Mouse (Mus musculus): ENCODE data around the gene Ssr2. TPM values are rescaled to one million over a fixed set of nuclear protein-coding genes. Genes with fewer than 3 reads are reported as not detected.
"Not testable (repeated sequence)": the region's sequence is repeated elsewhere in the genome, so short reads cannot be mapped to it uniquely, and the experiment has no call there.

Gene Ssr2
- polyA plus RNA-seq, 1 experiment from 2014 or later: 187 TPM

DNA sequence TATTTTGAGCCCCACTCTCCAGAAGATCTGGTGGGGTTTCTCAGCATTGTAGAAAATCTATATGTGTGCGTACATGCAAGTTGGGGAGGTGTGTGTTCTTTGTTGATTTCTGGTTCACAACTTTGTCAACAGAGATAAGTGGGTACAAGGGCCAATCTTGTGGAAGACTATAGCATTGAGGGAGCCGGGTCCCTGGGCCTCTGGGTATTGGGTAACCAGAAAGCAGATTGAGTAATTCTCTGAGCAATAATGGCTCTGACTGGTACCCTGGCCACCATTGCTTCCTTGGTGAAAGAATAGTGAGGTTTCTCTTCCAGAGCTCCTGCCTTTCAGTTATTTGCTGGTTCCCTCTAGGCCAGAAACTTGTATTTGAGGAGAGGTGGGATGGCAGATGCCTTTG lies 6.6 kb upstream of the Ssr2 start:
- Histone ChIP-seq H3K4me3 (replicated peaks) (no peak overlapping the region), H3K9me3 (replicated peaks) (no peaks in the 10 kb centered on the region), H3K36me3 (peaks cover 62% of the 10 kb centered on the region), H3K27me3 (no peaks in the 10 kb centered on the region), H3K27ac (peak overlapping the region; percentile 71), H3K9ac (no peak overlapping the region), H3K4me1 (replicated peaks) (peaks cover 23% of the 10 kb centered on the region), H3K4me2 (no peak overlapping the region)
- DNase-seq (no peak), ATAC-seq (ENCODE audit: low read depth) (peak; percentile 66)
- WGBS (ENCODE audit: insufficient replicate concordance): 80% methylated on average over 2 of the region's 2 CpGs

DNA sequence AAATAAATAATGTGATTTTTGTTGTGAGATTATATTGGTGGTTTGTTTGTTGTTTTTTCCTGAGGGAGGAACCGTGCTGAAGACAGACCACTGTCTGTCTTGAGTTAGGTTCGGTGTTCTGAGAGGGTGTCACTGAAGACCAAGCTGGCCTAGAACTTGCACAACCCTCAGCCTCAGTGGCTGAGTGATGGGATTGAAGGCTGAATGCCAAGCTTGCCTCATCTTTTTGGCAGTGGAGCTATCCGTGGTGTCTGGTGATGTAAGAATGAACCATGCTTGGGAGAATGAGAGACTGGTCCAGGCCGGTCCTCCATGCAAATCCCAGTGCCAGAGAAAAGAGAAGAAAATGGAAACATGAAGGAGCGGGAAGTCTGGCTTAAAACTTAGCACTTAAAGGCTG lies 6.0 kb upstream of the Ssr2 start:
- H3K9ac ChIP-seq: no peak overlapping the region
- WGBS (ENCODE audit: insufficient replicate concordance): 79% methylated on average over 5 of the region's 5 CpGs
- H3K9me3 ChIP-seq (replicated peaks): no peaks in the 10 kb centered on the region
- H3K4me3 ChIP-seq (replicated peaks): no peak overlapping the region
- H3K4me2 ChIP-seq: no peak overlapping the region
- no peak for ATAC-seq (ENCODE audit: low read depth)
- H3K36me3 ChIP-seq: peaks cover 56% of the 10 kb centered on the region
- DNase-seq: no peak
- no peaks in the 10 kb centered on the region for H3K27me3 ChIP-seq
- H3K4me1 ChIP-seq (replicated peaks): peaks cover 23% of the 10 kb centered on the region
- peak overlapping the region; percentile 53 for H3K27ac ChIP-seq

DNA sequence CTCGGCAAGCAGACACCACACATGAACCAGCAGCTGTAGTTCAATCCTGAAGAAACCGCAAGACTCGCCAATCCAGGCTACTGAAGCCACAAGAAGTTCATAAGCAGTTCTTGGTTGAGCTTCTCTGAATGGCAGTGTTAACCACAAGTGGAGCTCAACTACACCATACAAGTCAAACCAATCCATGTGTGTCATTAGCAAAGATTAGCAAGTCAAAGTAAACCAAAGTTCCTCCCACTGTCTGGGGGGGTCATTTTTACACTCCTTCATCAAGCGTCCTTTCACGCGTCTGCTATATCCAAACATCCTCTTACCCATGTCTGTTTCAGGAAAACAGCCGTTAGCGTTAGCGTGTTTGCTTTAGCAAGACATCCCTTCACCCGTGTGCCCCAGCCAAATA lies 5.3 kb upstream of the Ssr2 start:
- H3K27ac ChIP-seq: no peak overlapping the region
- H3K36me3 ChIP-seq: peaks cover 49% of the 10 kb centered on the region
- 88% methylated on average over 10 of the region's 10 CpGs for WGBS (ENCODE audit: insufficient replicate concordance)
- DNase-seq: no peak
- no peaks in the 10 kb centered on the region for H3K9me3 ChIP-seq (replicated peaks)
- H3K9ac ChIP-seq: no peak overlapping the region
- no peak overlapping the region for H3K4me2 ChIP-seq
- no peaks in the 10 kb centered on the region for H3K27me3 ChIP-seq
- no peak for ATAC-seq (ENCODE audit: low read depth)
- peaks cover 23% of the 10 kb centered on the region for H3K4me1 ChIP-seq (replicated peaks)
- no peak overlapping the region for H3K4me3 ChIP-seq (replicated peaks)

DNA sequence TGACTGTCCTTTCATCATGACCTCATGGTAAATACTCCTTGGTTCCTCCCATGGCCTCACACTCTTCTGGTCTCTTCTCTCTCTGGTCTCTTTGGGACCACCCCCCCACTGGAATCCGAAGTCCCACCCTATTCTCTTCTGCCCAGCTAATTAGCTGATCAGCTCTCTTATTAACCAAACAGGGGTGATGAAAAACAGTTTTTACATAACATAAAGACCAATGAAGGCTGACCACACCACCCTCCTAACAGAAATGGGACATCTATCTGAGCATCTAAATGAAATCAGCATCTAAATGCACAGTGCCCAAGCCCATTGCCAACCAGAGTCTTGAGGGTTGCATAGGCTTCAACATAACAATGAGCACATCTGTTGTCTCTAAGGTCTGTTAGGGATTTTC lies 3.8 kb upstream of the Ssr2 start:
- Histone ChIP-seq H3K36me3 (peaks cover 34% of the 10 kb centered on the region), H3K9me3 (replicated peaks) (no peaks in the 10 kb centered on the region), H3K27me3 (no peaks in the 10 kb centered on the region), H3K9ac (no peak overlapping the region), H3K4me1 (replicated peaks) (peaks cover 15% of the 10 kb centered on the region), H3K4me3 (replicated peaks) (no peak overlapping the region), H3K27ac (no peak overlapping the region), H3K4me2 (no peak overlapping the region)
- WGBS (ENCODE audit: insufficient replicate concordance): 80% methylated on average over 1 of the region's 1 CpGs
- no peak for DNase-seq
- no peak for ATAC-seq (ENCODE audit: low read depth)

DNA sequence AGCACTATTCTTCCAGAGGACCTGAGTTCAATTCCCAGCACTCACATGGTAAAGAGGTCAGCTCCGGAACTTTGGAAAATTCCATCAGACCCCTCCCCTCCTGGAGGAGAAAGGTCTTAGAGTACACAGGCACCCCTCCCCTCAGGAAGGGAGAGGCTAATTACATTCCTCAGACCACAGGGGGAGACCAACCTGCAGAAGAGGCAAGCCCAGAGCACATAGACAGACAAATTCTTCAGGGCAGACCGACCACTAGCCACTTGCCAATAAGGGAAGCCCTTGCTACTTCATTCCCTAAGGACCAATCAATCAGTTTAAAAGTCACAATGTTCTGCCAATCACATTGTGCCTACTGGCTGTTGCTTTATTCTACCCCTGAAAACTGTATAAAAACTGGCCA lies 2.8 kb upstream of the Ssr2 start:
- Histone ChIP-seq H3K4me3 (replicated peaks) (no peak overlapping the region), H3K9ac (no peak overlapping the region), H3K9me3 (replicated peaks) (no peaks in the 10 kb centered on the region), H3K4me1 (replicated peaks) (peaks cover 10% of the 10 kb centered on the region), H3K36me3 (peaks cover 25% of the 10 kb centered on the region), H3K27ac (no peak overlapping the region), H3K4me2 (no peak overlapping the region), H3K27me3 (no peaks in the 10 kb centered on the region)
- ATAC-seq (ENCODE audit: low read depth) (no peak), DNase-seq (no peak)
- 68% methylated on average over 2 of the region's 2 CpGs for WGBS (ENCODE audit: insufficient replicate concordance)

DNA sequence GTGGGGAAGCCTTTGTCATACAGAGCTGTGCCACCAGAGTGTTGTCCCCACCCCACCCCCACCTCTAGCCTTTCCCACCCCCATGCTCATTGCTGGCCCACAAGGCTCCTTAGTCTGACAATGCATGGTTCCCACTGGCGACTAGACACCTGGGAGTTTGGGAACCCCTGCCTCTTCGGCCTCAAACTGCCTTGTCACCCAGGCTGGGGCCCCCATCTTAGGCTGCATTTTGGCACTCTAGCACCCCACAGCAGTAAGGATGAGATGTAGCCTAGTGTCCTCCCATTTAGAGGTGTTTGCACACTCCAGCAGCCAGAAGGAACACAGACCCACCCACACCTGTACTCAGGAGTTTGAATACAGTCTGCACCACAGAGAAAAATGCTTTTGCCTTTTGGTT lies 1.9 kb upstream of the Ssr2 start:
- Histone ChIP-seq H3K36me3 (peaks cover 15% of the 10 kb centered on the region), H3K4me3 (replicated peaks) (no peak overlapping the region), H3K27me3 (no peaks in the 10 kb centered on the region), H3K9ac (no peak overlapping the region), H3K4me2 (no peak overlapping the region), H3K27ac (no peak overlapping the region), H3K4me1 (replicated peaks) (peaks cover 4% of the 10 kb centered on the region), H3K9me3 (replicated peaks) (no peaks in the 10 kb centered on the region)
- no peak for ATAC-seq (ENCODE audit: low read depth)
- 65% methylated on average over 2 of the region's 2 CpGs for WGBS (ENCODE audit: insufficient replicate concordance)
- DNase-seq: no peak

DNA sequence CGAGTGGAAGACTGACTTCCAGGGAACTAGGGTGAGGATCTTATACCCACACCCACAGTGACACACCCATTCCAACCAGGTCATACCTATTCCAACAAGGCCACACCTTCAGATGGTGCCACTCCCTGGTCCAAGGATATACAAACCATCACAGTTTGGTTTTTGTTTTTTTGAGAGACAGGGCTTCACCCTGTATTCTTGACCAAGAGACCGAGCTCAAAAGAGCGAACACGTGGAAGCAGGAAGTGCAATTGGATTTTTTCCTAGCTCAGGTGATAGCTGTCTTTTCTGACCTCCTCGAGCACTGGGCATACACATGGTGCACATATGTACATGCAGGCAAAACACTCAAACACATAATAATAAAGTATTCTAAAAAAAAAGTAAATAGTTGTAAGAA lies 2.2 kb downstream of the Ssr2 start:
- 73% methylated on average over 5 of the region's 5 CpGs for WGBS (ENCODE audit: insufficient replicate concordance)
- H3K9ac ChIP-seq; H3K9me3 ChIP-seq (replicated peaks); H3K27ac ChIP-seq; H3K4me2 ChIP-seq; H3K4me3 ChIP-seq (replicated peaks); ATAC-seq (ENCODE audit: low read depth); DNase-seq; H3K27me3 ChIP-seq: not testable (repeated sequence)
- peaks cover 23% of the 10 kb centered on the region for H3K36me3 ChIP-seq
- peaks cover 23% of the 10 kb centered on the region for H3K4me1 ChIP-seq (replicated peaks)

DNA sequence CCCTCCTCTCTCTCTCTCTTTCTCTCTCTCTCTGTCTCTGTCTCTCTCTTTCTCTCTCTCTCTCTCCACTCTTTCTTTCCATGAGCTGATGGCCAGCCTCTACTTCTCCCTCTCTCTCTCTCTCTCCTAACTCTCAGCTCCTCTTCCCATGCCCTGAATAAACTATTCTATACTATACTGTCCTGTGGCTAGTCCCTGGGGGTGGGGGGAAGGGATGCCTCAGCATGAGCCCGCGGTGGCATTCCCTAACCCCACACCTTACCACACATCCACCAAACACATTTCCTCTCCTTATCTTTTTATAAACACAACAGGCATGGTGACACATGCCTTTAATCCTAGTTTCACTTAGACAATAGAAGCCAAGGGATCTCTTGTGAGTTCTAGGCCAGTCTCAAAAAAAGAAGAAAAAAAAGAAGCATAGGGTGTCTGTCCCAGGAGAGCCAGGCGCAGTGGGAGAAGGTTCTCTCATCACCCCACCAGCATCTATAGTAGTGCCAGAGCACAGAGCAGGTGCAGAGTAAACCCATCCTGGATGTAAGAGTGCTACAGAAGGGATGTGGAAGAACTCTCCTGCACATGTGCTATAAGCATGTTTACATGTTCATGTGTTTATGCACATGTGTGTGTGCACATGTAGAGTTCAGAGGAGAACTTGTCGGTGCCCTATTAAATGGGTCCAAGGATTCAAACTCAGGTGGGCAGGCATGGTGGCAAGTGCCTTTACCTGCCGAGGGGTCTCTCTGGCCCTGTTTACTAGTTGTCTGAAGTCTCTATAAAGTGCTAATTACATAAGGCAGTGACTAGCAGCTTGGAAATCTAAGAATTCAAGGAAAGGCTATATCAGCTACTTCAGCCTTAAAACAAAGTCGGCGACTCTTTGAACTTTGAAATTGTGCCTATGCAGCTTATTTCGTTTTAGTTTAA lies 3.1 kb downstream of the Ssr2 start:
- ATAC-seq (ENCODE audit: low read depth) (peak; percentile 42; the same call in 1 of the 2 replicates), DNase-seq (no peak)
- Histone ChIP-seq H3K4me2 (peak overlapping the region; percentile 83), H3K36me3 (peaks cover 32% of the 10 kb centered on the region), H3K9ac (peak overlapping the region; percentile 96), H3K4me3 (replicated peaks) (peak overlapping the region; percentile 97), H3K4me1 (replicated peaks) (peaks cover 23% of the 10 kb centered on the region), H3K27ac (peak overlapping the region; percentile 9; the same call in 1 of the 2 replicates), H3K27me3 (no peaks in the 10 kb centered on the region), H3K9me3 (replicated peaks) (no peaks in the 10 kb centered on the region)
- WGBS (ENCODE audit: insufficient replicate concordance): 39% methylated on average over 8 of the region's 8 CpGs

DNA sequence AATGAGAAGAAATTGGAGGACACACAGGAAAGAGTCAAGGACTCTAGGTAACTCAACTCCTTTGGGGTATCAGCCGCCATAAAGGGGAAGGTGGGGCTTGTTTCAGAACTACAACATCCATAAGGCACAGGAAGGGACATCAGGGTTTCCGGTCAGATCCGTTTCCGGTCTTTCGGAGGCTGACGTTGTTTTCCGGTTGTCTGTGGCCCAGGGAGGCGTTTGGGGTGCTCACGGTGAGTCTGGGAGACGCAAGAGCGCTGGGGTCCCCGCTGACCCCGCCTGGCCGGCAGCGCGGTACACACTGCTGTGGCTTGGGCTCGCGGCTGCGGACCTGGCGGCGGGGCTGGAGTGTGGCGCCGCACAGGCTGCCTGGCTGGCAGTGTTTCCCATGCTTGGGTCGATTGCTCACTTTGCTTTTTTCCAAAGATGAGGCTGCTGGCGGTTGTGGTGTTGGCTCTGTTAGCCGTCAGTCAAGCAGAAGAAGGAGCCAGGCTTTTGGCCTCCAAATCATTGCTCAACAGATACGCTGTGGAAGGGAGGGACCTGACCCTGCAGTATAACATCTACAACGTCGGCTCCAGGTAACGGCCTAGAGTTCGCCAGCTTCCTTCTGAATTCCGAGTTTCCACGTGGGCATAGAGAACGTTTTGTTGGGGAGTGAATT lies 3.9 kb downstream of the Ssr2 start:
- peak overlapping the region; percentile 86 for H3K27ac ChIP-seq
- peaks cover 23% of the 10 kb centered on the region for H3K4me1 ChIP-seq (replicated peaks)
- no peaks in the 10 kb centered on the region for H3K27me3 ChIP-seq
- no peaks in the 10 kb centered on the region for H3K9me3 ChIP-seq (replicated peaks)
- H3K36me3 ChIP-seq: peaks cover 40% of the 10 kb centered on the region
- H3K4me2 ChIP-seq: peak overlapping the region; percentile 83
- H3K9ac ChIP-seq: peak overlapping the region; percentile 96
- peak overlapping the region; percentile 97 for H3K4me3 ChIP-seq (replicated peaks)
- WGBS (ENCODE audit: insufficient replicate concordance): under 1% methylated on average over 34 of the region's 34 CpGs
- DNase-seq (peak; percentile 73), ATAC-seq (ENCODE audit: low read depth) (peak; percentile 89)

DNA sequence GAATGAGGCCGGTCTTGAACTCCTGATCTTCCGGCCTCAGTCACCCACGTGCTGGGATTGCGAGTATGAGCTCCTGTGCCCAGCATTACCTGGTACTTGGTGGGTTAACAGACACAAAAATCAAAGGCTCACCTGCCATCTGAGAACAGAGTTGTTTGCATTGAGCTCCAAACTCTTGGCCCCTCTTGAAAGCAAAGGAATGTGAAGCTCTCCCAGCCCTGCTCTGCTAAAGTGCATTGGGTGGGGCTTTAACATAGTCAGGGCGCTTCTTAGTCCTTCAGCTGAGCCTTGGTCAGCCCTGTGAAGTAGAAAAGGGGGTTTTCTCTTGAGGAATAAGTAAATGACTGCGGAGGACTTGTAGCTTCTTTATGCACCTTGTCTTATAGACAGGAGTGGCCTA lies 10.1 kb downstream of the Ssr2 start:
- ATAC-seq (ENCODE audit: low read depth): no peak
- H3K36me3 ChIP-seq: peaks cover 74% of the 10 kb centered on the region
- no peak for DNase-seq
- H3K27ac ChIP-seq: no peak overlapping the region
- no peaks in the 10 kb centered on the region for H3K9me3 ChIP-seq (replicated peaks)
- no peak overlapping the region for H3K4me2 ChIP-seq
- no peak overlapping the region for H3K9ac ChIP-seq
- no peak overlapping the region for H3K4me3 ChIP-seq (replicated peaks)
- WGBS (ENCODE audit: insufficient replicate concordance): 87% methylated on average over 6 of the region's 6 CpGs
- no peaks in the 10 kb centered on the region for H3K27me3 ChIP-seq
- peaks cover 6% of the 10 kb centered on the region for H3K4me1 ChIP-seq (replicated peaks)

DNA sequence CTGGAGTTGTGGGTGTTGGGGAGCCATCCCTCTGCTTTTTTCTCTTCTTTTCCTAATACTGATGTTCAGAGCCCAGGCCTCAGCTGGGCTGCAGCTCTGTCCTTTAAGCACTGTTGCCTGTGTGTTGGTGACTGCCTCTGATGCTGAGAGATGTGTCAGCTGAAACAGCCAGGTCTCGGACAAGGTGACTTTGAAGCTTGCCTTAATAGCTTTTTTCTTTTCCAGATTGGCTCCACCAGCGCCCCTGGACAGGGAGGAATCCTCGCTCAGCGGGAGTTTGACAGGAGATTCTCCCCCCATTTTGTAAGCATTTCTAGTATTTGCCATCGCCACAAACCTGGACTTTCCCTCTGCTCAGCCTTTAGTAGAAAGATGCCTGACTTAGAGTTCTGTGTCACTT lies 11.0 kb downstream of the Ssr2 start:
- H3K27ac ChIP-seq: no peak overlapping the region
- no peaks in the 10 kb centered on the region for H3K27me3 ChIP-seq
- WGBS (ENCODE audit: insufficient replicate concordance): 85% methylated on average over 5 of the region's 5 CpGs
- H3K4me3 ChIP-seq (replicated peaks): no peak overlapping the region
- H3K9me3 ChIP-seq (replicated peaks): no peaks in the 10 kb centered on the region
- ATAC-seq (ENCODE audit: low read depth) (no peak), DNase-seq (no peak)
- no peak overlapping the region for H3K9ac ChIP-seq
- no peak overlapping the region for H3K4me2 ChIP-seq
- H3K4me1 ChIP-seq (replicated peaks): peaks cover 8% of the 10 kb centered on the region; the same call in 1 of the 2 replicates
- peaks cover 65% of the 10 kb centered on the region for H3K36me3 ChIP-seq
